Mouse (Mus musculus): ENCODE measurements around the gene Echdc2.

DNA sequence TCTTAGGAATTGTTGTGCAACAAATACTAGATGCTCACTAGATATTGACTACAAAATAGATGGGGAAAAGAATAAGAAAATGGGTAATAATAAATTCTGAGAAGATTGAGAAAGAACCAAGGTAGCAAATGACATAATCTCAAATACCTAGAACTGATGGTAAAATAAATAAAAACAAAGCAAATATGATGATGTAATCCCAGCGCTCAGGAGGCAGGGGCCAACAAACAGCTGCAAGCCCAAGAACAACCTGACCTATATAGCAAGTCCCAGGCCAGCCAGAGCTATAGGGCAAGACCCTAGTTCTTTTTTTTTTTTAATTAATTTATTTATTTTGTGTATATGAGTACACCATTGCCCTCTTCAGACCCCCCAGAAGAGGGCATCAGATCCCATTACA is 41.1 kb upstream of the Echdc2 start:
- TF ChIP-seq FLI1 (IDR thresholded peaks at IDR 0.05; ENCODE audit: low read length): no peak
- TF ChIP-seq GATA1 (IDR thresholded peaks at IDR 0.05; ENCODE audit: borderline replicate concordance, low read length): no peak

Data from megakaryocyte, embryonic 14.5 days (primary cell).